Mouse (Mus musculus) CH12.LX (cell line): ENCODE measurements around the gene Numb.

Experiments
- CTCF ChIP-seq, 2 experiments: IDR thresholded peaks in 1 of 2; conservative IDR thresholded peaks in 1 of 2; 2 replicates each; pipeline ENCODE4 v1.5.1; 2011 to 2012; ENCODE audit warnings: low read depth in 2 of 2, low read length in 2 of 2, improper control_type of control experiment in 1 of 2, inconsistent platforms in 1 of 2, mild to moderate bottlenecking in 1 of 2, moderate library complexity in 1 of 2
- EP300 ChIP-seq: IDR thresholded peaks from 2 replicates; pipeline ENCODE4 v1.6.1; 2011; ENCODE audit warnings: low read length, improper control_type of control experiment
- RAD21 ChIP-seq: IDR thresholded peaks from 2 replicates; pipeline ENCODE4 v1.6.1; 2011; ENCODE audit warnings: low read depth, mild to moderate bottlenecking, low read length, improper control_type of control experiment, moderate library complexity
- SIN3A ChIP-seq: IDR thresholded peaks from 2 replicates; pipeline ENCODE4 v1.6.1; 2012; ENCODE audit warnings: low read length, improper control_type of control experiment, inconsistent platforms

DNA sequence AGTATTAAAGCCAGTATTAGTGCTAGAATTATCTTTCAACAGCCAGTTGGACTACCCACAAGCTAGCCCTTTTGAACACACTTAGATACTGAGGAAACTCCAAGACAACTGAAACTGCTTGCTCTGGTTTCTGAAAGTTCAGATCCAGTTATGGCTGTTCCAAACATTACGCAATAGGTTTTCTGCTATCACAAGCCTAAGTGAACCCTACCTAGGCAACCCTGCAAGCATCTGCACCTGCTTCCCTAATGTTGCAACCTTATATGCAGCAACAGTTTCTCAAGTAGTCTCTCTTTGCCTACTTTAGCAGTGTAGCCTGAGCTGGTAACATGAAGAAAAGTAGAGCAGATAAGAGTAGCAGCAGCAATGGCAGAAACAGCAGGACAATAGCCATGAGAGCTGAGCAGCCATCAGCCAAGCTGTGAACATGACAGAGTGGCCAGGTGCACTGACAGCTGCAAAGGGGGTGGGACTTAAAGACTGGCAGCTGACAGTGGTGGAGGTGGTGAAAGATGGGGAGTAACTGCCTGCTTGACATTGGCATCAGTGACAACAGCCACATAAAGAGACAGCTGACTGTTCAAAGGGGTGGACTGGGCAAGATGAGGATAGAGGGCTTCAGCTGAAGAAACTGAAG lies 73.0 kb downstream of the Numb start:
- TF ChIP-seq SIN3A: no peak
- no peak for TF ChIP-seq EP300
- no peak for TF ChIP-seq RAD21
- TF ChIP-seq CTCF (conservative IDR thresholded peaks at IDR 0.05 in 1 of 2, IDR thresholded peaks at IDR 0.05 in 1 of 2; ENCODE audit: low read depth in 2 of 2, low read length in 2 of 2): no peak
